8 mouse cellular contexts compared by ENCODE assay signal in genomic region chr1:118389454-118390265, GRCm38 (mm10). TPM values are rescaled to one million over a fixed set of nuclear protein-coding genes. Genes with fewer than 3 reads are reported as not detected.
DNase-seq lines count a peak whose midpoint lies in the region; ATAC-seq and TF ChIP-seq lines count a peak whose summit lies in the region.

No protein-coding gene starts in this region.

- peak overlapping the region; percentile 92 for H3K9ac ChIP-seq in liver, postnatal 0 days (replicated peaks)

- H3K27ac ChIP-seq in layer of hippocampus, adult 2 months, result peak overlapping the region; percentile 95
- H3K27ac ChIP-seq in liver, postnatal 0 days (ENCODE audit: low read depth), result peak overlapping the region; percentile 95

- H3K27me3 ChIP-seq in liver, postnatal 0 days (ENCODE audit: insufficient read depth, low read length), result no peaks in the 10 kb centered on the region

- peak; percentile 56 to 66 for DNase-seq in thymus, adult 18-20 months
- DNase-seq in thymus, postnatal 25 days, result no peak
- DNase-seq in c-Kit-positive CD71-positive TER-119-positive erythroid progenitor cells, embryonic 14.5 days (ENCODE audit: low spot score), result peak; percentile 52
- DNase-seq in forelimb bud, embryonic 11.5 days (ENCODE audit: low read depth, low spot score), result peak; percentile 21
- peak; percentile 27 to 46 for DNase-seq in layer of hippocampus, adult 2 months (ENCODE audit: low spot score in 2 of 2)
- DNase-seq in liver, postnatal 0 days, result no peak
- DNase-seq in retina, embryonic 14.5 days (ENCODE audit: low spot score), result peak; percentile 71
- peak; percentile 58 to 65 for DNase-seq in urinary bladder, postnatal 4 days (ENCODE audit: low spot score in 2 of 2)

- TF ChIP-seq CTCF in layer of hippocampus, adult 2 months (conservative IDR thresholded peaks at IDR 0.05), result no peak
- no peak for TF ChIP-seq CTCF in liver, postnatal 0 days (IDR thresholded peaks at IDR 0.05; ENCODE audit: low read depth)

- no peaks in the 10 kb centered on the region for H3K9me3 ChIP-seq in liver, postnatal 0 days (ENCODE audit: low read length)

- under 1% methylated on average over 44 of the region's 44 CpGs for WGBS in liver, postnatal 0 days (ENCODE audit: insufficient replicate concordance)

- peak overlapping the region; percentile 88 for H3K4me2 ChIP-seq in liver, postnatal 0 days (ENCODE audit: low read depth, low read length)

- peak; percentile 16 for ATAC-seq in liver, postnatal 0 days

- peaks cover 12% of the 10 kb centered on the region for H3K4me1 ChIP-seq in liver, postnatal 0 days (ENCODE audit: insufficient read depth)

- 0 out of 2 replicates have a peak, but pooled peaks cover 2% of the 10 kb centered on the region for H3K36me3 ChIP-seq in liver, postnatal 0 days (replicated peaks; ENCODE audit: insufficient read depth, low read length)

- no peak for TF ChIP-seq EP300 in liver, postnatal 0 days (IDR thresholded peaks at IDR 0.05; ENCODE audit: low read depth)

- H3K4me3 ChIP-seq in layer of hippocampus, adult 2 months, result peak overlapping the region; percentile 85
- peak overlapping the region; percentile 93 for H3K4me3 ChIP-seq in liver, postnatal 0 days (ENCODE audit: low read depth, low read length)

RNA-seq across cellular contexts. Expression of gene Clasp1, which starts 0.8 kb away (rescaled TPM):
- total RNA-seq in layer of hippocampus, adult 2 months (2021), result 100 to 1,000 TPM in 1 of 2 experiments, 10 to 100 TPM in 1; 92.5 to 102 TPM
- 5.4 and 6.4 TPM in 2 replicates for polyA plus RNA-seq in liver, postnatal 0 days (2015; fragmentation: Nextera tagmentation; extraction: Ambion mirVana)

Comparison
In these comparisons a context has a peak if more than half of its experiments do, and no peak if none do; other contexts are left out.
1. DNase-seq: peak in thymus, adult 18-20 months (2 of 2), c-Kit-positive CD71-positive TER-119-positive erythroid progenitor cells, embryonic 14.5 days (single experiment), forelimb bud, embryonic 11.5 days (single experiment), layer of hippocampus, adult 2 months (2 of 2), retina, embryonic 14.5 days (single experiment) and urinary bladder, postnatal 4 days (2 of 2); none in thymus, postnatal 25 days (single experiment) and liver, postnatal 0 days (single experiment).